Mouse (Mus musculus) MEL (cell line): ENCODE measurements around the gene Cog3. TPM values are rescaled to one million over a fixed set of nuclear protein-coding genes. Genes with fewer than 3 reads are reported as not detected.

Experiments
- DNase-seq: peaks from one replicate; pipeline ENCODE4 v3.0.0; 2011; ENCODE audit warnings: low read depth, low spot score
- H3K27ac ChIP-seq: 2 replicates; pipeline ENCODE4 v1.5.1; 2012; ENCODE audit warnings: low read depth, mild to moderate bottlenecking, control low read depth, low read length, moderate library complexity; ENCODE audit not compliant: control insufficient read depth
- H3K27me3 ChIP-seq, 2 experiments: fragments of 150-350 bp in 1 of 2; sonication (generic) in 1 of 2; 2 replicates each; pipeline ENCODE4 v1.6.1; 2012; ENCODE audit warnings: low read length in 2 of 2, mild to moderate bottlenecking in 2 of 2, improper control_type of control experiment in 1 of 2, moderate library complexity in 1 of 2; ENCODE audit not compliant: insufficient read depth in 2 of 2, control insufficient read depth in 1 of 2
- H3K36me3 ChIP-seq, 2 experiments: 2 replicates each; pipeline ENCODE4 v1.6.1; 2012 to 2014; ENCODE audit warnings: low read length in 2 of 2, improper control_type of control experiment in 1 of 2, inconsistent platforms in 1 of 2, mild to moderate bottlenecking in 1 of 2; ENCODE audit not compliant: insufficient read depth in 2 of 2, control insufficient read depth in 1 of 2
- H3K4me1 ChIP-seq, 2 experiments: fragments of 150-350 bp in 1 of 2; sonication (generic) in 1 of 2; 2 replicates each; pipeline ENCODE4 v1.6.1; 2012; ENCODE audit warnings: low read length in 2 of 2, improper control_type of control experiment in 1 of 2, mild to moderate bottlenecking in 1 of 2; ENCODE audit not compliant: insufficient read depth in 2 of 2, control insufficient read depth in 1 of 2
- H3K4me3 ChIP-seq, 2 experiments: fragments of 150-350 bp in 1 of 2; sonication (generic) in 1 of 2; 2 replicates each; pipeline ENCODE4 v1.5.1; 2012; ENCODE audit warnings: low read depth in 2 of 2, low read length in 2 of 2, mild to moderate bottlenecking in 2 of 2, moderate library complexity in 2 of 2, control low read depth in 1 of 2, improper control_type of control experiment in 1 of 2; ENCODE audit not compliant: control insufficient read depth in 1 of 2, insufficient read depth in 1 of 2
- H3K79me2 ChIP-seq: 2 replicates; pipeline ENCODE4 v1.6.1; 2012; ENCODE audit warnings: mild to moderate bottlenecking, low read length, moderate library complexity; ENCODE audit not compliant: control insufficient read depth, poor library complexity, insufficient read depth
- H3K9ac ChIP-seq: 2 replicates; pipeline ENCODE4 v1.6.1; 2012; ENCODE audit warnings: low read depth, mild to moderate bottlenecking, control low read depth, low read length, moderate library complexity; ENCODE audit not compliant: control insufficient read depth, poor library complexity, severe bottlenecking
- H3K9me3 ChIP-seq: fragments of 150-350 bp; sonication (generic); replicated peaks from 2 replicates; pipeline ENCODE4 v1.6.1; 2012; ENCODE audit warnings: mild to moderate bottlenecking, low read length, improper control_type of control experiment, moderate library complexity; ENCODE audit not compliant: insufficient read depth
- CTCF ChIP-seq, 3 experiments: IDR thresholded peaks in 2 of 3; conservative IDR thresholded peaks in 1 of 3; 2 replicates each; pipeline ENCODE4 v1.5.1; 2011 to 2012; ENCODE audit warnings: low read length in 3 of 3, low read depth in 2 of 3, mild to moderate bottlenecking in 2 of 3, improper control_type of control experiment in 1 of 3, inconsistent platforms in 1 of 3, mixed read lengths in 1 of 3, moderate library complexity in 1 of 3; ENCODE audit not compliant: control insufficient read depth in 1 of 3, insufficient read depth in 1 of 3, poor library complexity in 1 of 3, severe bottlenecking in 1 of 3
- GABPA ChIP-seq: IDR thresholded peaks from 2 replicates; pipeline ENCODE4 v1.6.1; 2012; ENCODE audit warnings: low read depth, mild to moderate bottlenecking, inconsistent platforms, low read length, improper control_type of control experiment, moderate library complexity
- GATA1 ChIP-seq: IDR thresholded peaks from 2 replicates; pipeline ENCODE4 v1.6.1; 2011; ENCODE audit warnings: low read depth, low read length, improper control_type of control experiment
- KAT2A ChIP-seq: conservative IDR thresholded peaks from 2 replicates; pipeline ENCODE4 v1.6.1; 2012; ENCODE audit warnings: low read depth, low read length, improper control_type of control experiment, inconsistent platforms
- MAFK ChIP-seq: IDR thresholded peaks from 2 replicates; pipeline ENCODE4 v1.6.1; 2011; ENCODE audit warnings: low read depth, mild to moderate bottlenecking, low read length, improper control_type of control experiment, borderline replicate concordance
- MAX ChIP-seq: IDR thresholded peaks from 2 replicates; pipeline ENCODE4 v1.6.1; 2011; ENCODE audit warnings: low read length, improper control_type of control experiment
- MEF2A ChIP-seq: IDR thresholded peaks from 2 replicates; pipeline ENCODE4 v1.6.1; 2014; ENCODE audit warnings: low read depth, mild to moderate bottlenecking, inconsistent platforms, low read length, improper control_type of control experiment; ENCODE audit not compliant: poor library complexity, insufficient replicate concordance, severe bottlenecking; ENCODE audit errors: extremely low read depth
- MXI1 ChIP-seq: IDR thresholded peaks from 2 replicates; pipeline ENCODE4 v1.6.1; 2011; ENCODE audit warnings: mild to moderate bottlenecking, low read depth, low read length, improper control_type of control experiment
- MYC ChIP-seq: IDR thresholded peaks from 2 replicates; pipeline ENCODE4 v1.6.1; 2011; ENCODE audit warnings: low read depth, mild to moderate bottlenecking, low read length, improper control_type of control experiment, moderate library complexity
- NELFE ChIP-seq: IDR thresholded peaks from 2 replicates; pipeline ENCODE4 v1.6.1; 2011; ENCODE audit warnings: low read depth, low read length, improper control_type of control experiment
- RAD21 ChIP-seq: IDR thresholded peaks from 2 replicates; pipeline ENCODE4 v1.6.1; 2011; ENCODE audit warnings: mild to moderate bottlenecking, low read depth, low read length, improper control_type of control experiment
- SMC3 ChIP-seq: IDR thresholded peaks from 2 replicates; pipeline ENCODE4 v1.6.1; 2011; ENCODE audit warnings: low read depth, low read length, improper control_type of control experiment
- USF1 ChIP-seq: IDR thresholded peaks from 2 replicates; pipeline ENCODE4 v1.6.1; 2014; ENCODE audit warnings: low read depth, mild to moderate bottlenecking, inconsistent platforms, low read length, improper control_type of control experiment, moderate library complexity
- ZC3H11A ChIP-seq: IDR thresholded peaks from 2 replicates; pipeline ENCODE4 v1.6.1; 2012; ENCODE audit warnings: low read depth, mild to moderate bottlenecking, inconsistent platforms, low read length, improper control_type of control experiment
- ZKSCAN1 ChIP-seq: IDR thresholded peaks from 2 replicates; pipeline ENCODE4 v1.6.1; 2012; ENCODE audit warnings: low read depth, mild to moderate bottlenecking, inconsistent platforms, low read length, improper control_type of control experiment, moderate library complexity
- ZNF384 ChIP-seq: IDR thresholded peaks from 2 replicates; pipeline ENCODE4 v1.6.1; 2012; ENCODE audit warnings: low read depth, mild to moderate bottlenecking, inconsistent platforms, low read length, improper control_type of control experiment
- polyA plus RNA-seq, 2 experiments: library from polyadenylated mRNA; stranded (reverse) in 1 of 2; unstranded in 1 of 2; fragments of >175 nt in 1 of 2; fragments of >200 nt in 1 of 2; gene quantifications; 2 replicates each; pipeline versions ENCODE4 v1.2.1 to v1.2.4; 2012; ENCODE audit warnings: low replicate concordance in 2 of 2, low read depth in 1 of 2; ENCODE audit not compliant: insufficient read length in 2 of 2, insufficient read depth in 1 of 2, missing spikeins in 1 of 2
- total RNA-seq: library from RNA; depleted of rRNA; stranded (reverse); fragments of 300-350 nt; gene quantifications from 2 replicates; pipeline ENCODE4 v1.2.3, GENCODE M21; 2012

Gene Cog3
- total and polyA plus RNA-seq, 3 experiments, result 15.3 to 46.1 (median 16.7) TPM

DNA sequence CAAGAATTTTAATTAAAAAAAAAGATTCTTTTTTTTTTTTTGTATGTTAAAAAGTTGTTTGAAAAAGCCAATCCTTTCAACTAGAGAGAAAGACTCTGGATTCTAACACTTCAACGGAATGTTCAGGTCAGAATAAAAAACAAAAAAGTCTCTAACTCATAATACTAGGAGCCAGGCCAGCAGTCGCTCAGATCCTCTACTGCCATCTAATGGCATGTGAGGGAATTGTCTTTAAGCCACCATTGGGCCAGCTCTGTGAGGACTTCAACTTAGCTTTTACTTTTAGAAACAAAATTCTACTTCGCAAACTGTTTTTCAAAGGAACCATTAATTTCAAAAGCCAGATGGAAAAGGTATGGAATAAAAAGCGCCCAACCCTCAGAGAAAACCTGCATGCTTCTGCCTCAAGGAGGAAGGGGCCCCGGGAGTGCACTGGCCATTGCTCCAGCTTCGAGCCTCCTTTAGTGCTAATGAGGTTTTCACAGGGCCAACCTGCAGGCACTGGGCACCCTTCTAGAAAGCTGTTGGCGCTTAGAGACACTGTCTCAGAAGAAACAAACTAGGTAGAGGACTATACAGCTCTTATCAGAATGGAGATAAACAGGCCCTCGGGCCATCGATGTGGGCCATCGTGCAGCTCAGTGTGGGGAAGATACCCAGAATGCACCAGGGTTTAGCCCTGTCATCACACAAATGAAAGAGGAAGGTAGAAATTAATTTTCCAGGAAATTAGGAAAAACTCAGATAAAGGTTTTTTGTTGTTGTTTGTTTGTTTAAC, 6.9 kb upstream of the Cog3 start:
- no peak overlapping the region for H3K4me3 ChIP-seq
- H3K79me2 ChIP-seq, result no peaks in the 10 kb centered on the region
- H3K27me3 ChIP-seq, result no peaks in the 10 kb centered on the region
- peaks cover 6 to 13% of the 10 kb centered on the region in 2 experiments for H3K36me3 ChIP-seq
- H3K9ac ChIP-seq, result peak overlapping the region; percentile 12
- peak; percentile 82 for DNase-seq
- no peaks in the 10 kb centered on the region for H3K9me3 ChIP-seq
- peak overlapping the region; percentile 45 for H3K27ac ChIP-seq
- TF ChIP-seq NELFE, result no peak
- no peak for TF ChIP-seq MXI1
- TF ChIP-seq SMC3, result peak; percentile 58
- peak; percentile 57; the same call in 1 of the 2 replicates for TF ChIP-seq MAX
- no peak for TF ChIP-seq KAT2A
- TF ChIP-seq MYC, result no peak
- peak; percentile 53 for TF ChIP-seq ZNF384
- peak; percentile 64 to 79 (median 77) for TF ChIP-seq CTCF (IDR thresholded peaks at IDR 0.05 in 2 of 3, conservative IDR thresholded peaks at IDR 0.05 in 1 of 3; ENCODE audit: control insufficient read depth in 1 of 3, insufficient read depth in 1 of 3, low read depth in 2 of 3, low read length in 3 of 3, poor library complexity in 1 of 3, severe bottlenecking in 1 of 3)
- no peak for TF ChIP-seq GABPA
- TF ChIP-seq ZKSCAN1, result no peak
- no peak for TF ChIP-seq MAFK
- TF ChIP-seq ZC3H11A, result peak; percentile 59
- peak; percentile 49; the same call in 1 of the 2 replicates for TF ChIP-seq GATA1
- TF ChIP-seq RAD21, result peak; percentile 69
- TF ChIP-seq USF1, result no peak
- H3K4me1 ChIP-seq, result peaks cover 3 to 5% of the 10 kb centered on the region in 2 experiments; a peak in 1 of 4 replicates

DNA sequence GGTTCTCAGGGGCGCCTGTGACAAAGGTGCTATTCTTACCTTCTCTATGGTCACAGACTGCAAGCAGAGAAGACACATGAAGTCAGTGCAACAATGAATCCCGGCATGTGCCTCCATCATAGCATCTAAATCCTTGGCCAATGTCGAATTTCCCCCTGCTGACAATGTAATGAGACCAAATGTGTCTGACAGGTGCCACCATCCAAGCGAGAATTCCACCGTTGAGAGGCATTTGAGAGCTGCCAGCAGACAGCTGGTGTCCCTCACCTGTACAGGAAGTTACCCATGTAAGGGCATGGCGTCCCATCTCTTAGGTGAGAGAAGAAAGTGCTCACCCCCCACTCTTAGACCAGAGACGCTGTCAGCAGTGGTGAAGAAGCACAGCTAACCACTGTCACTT, 4.1 kb upstream of the Cog3 start:
- peaks cover 9% of the 10 kb centered on the region for H3K79me2 ChIP-seq
- H3K27ac ChIP-seq, result no peak overlapping the region
- no peak for TF ChIP-seq MEF2A

More for the DNA sequence above, 4.1 kb upstream of the Cog3 start:
- H3K4me1 ChIP-seq, result peaks cover 5% of the 10 kb centered on the region in 2 experiments; a peak in 1 of 4 replicates
- H3K27me3 ChIP-seq, result no peaks in the 10 kb centered on the region
- no peaks in the 10 kb centered on the region for H3K9me3 ChIP-seq
- peaks cover 8 to 11% of the 10 kb centered on the region in 2 experiments for H3K36me3 ChIP-seq
- no peak overlapping the region for H3K4me3 ChIP-seq
- no peak for DNase-seq
- H3K9ac ChIP-seq, result no peak overlapping the region
